Comparison of ENCODE assay signal across 23 mouse cellular contexts in genomic region chr3:30710191-30710590, GRCm38 (mm10). TPM values are rescaled to one million over a fixed set of nuclear protein-coding genes. Genes with fewer than 3 reads are reported as not detected.
"Had no signal": no experiment of that assay in that cellular context is flagged by ENCODE, and none has a peak within 500 bp of the region (broad histone marks: within the 10 kb centered on the region; RNA-seq: fewer than 3 reads in every experiment).

No protein-coding gene starts in this region.

- ATAC-seq: intestine, embryonic 15.5 days; liver, postnatal 0 days; lung, postnatal 0 days; midbrain, embryonic 15.5 days had no signal

- H3K27ac ChIP-seq: intestine, embryonic 15.5 days; kidney, postnatal 0 days; limb, embryonic 12.5 days; limb, embryonic 15.5 days; liver, embryonic 14.5 days; macrophage; midbrain, embryonic 12.5 days; midbrain, embryonic 15.5 days; neural tube, embryonic 12.5 days; neural tube, embryonic 15.5 days; stomach, embryonic 15.5 days had no signal

- H3K27me3 ChIP-seq: intestine, embryonic 15.5 days; limb, embryonic 12.5 days; limb, embryonic 15.5 days; midbrain, embryonic 12.5 days; midbrain, embryonic 15.5 days; neural tube, embryonic 12.5 days; neural tube, embryonic 15.5 days; stomach, embryonic 15.5 days had no signal

- DNase-seq: left cerebral cortex, postnatal 4 days; liver, postnatal 0 days; lung, embryonic 14.5 days; right cerebral cortex, adult 18-20 months; right cerebral cortex, postnatal 14 days; right cerebral cortex, postnatal 4 days; thymus, adult 18-20 months; thymus, postnatal 36 days had no signal

- H3K9me3 ChIP-seq: intestine, embryonic 15.5 days; limb, embryonic 12.5 days; limb, embryonic 15.5 days; midbrain, embryonic 12.5 days; midbrain, embryonic 15.5 days; neural tube, embryonic 12.5 days; neural tube, embryonic 15.5 days; stomach, embryonic 15.5 days had no signal

- H3K36me3 ChIP-seq: intestine, embryonic 15.5 days; limb, embryonic 12.5 days; limb, embryonic 15.5 days; midbrain, embryonic 12.5 days; midbrain, embryonic 15.5 days; neural tube, embryonic 12.5 days; neural tube, embryonic 15.5 days; stomach, embryonic 15.5 days had no signal

- H3K9ac ChIP-seq: intestine, embryonic 15.5 days; limb, embryonic 12.5 days; limb, embryonic 15.5 days; liver, embryonic 14.5 days; liver, postnatal 0 days; lung, embryonic 14.5 days; midbrain, embryonic 12.5 days; midbrain, embryonic 15.5 days; neural tube, embryonic 12.5 days; neural tube, embryonic 15.5 days; stomach, embryonic 15.5 days had no signal

- H3K4me1 ChIP-seq: intestine, embryonic 15.5 days; limb, embryonic 12.5 days; limb, embryonic 15.5 days; midbrain, embryonic 12.5 days; midbrain, embryonic 15.5 days; neural tube, embryonic 12.5 days; neural tube, embryonic 15.5 days; stomach, embryonic 15.5 days had no signal

- H3K4me3 ChIP-seq: intestine, embryonic 15.5 days; limb, embryonic 12.5 days; limb, embryonic 15.5 days; midbrain, embryonic 12.5 days; midbrain, embryonic 15.5 days; neural tube, embryonic 12.5 days; neural tube, embryonic 15.5 days; stomach, embryonic 15.5 days had no signal

- H3K4me2 ChIP-seq: intestine, embryonic 15.5 days; limb, embryonic 12.5 days; limb, embryonic 15.5 days; liver, embryonic 11.5 days; lung, embryonic 14.5 days; midbrain, embryonic 12.5 days; midbrain, embryonic 15.5 days; neural tube, embryonic 12.5 days; neural tube, embryonic 15.5 days; stomach, embryonic 15.5 days had no signal

RNA-seq across cellular contexts. Expression of gene Lrrc31, which starts 10.5 kb away (rescaled TPM):
- polyA plus RNA-seq: limb, embryonic 12.5 days; liver, embryonic 11.5 days; liver, embryonic 14.5 days; lung, embryonic 14.5 days; macrophage; midbrain, embryonic 12.5 days; midbrain, embryonic 15.5 days; neural tube, embryonic 12.5 days; neural tube, embryonic 15.5 days; testis, adult 2 months had no signal

RNA-seq across cellular contexts. Expression of gene Samd7, which starts 35.9 kb away (rescaled TPM):
- polyA plus RNA-seq: intestine, embryonic 15.5 days; kidney, postnatal 0 days; limb, embryonic 12.5 days; limb, embryonic 15.5 days; liver, embryonic 11.5 days; lung, embryonic 14.5 days; lung, postnatal 0 days; macrophage; midbrain, embryonic 12.5 days; midbrain, embryonic 15.5 days; neural tube, embryonic 12.5 days; neural tube, embryonic 15.5 days; stomach, embryonic 15.5 days; urinary bladder, adult 2 months had no signal
